Mouse (Mus musculus): ENCODE measurements at regions not wholly inside any gene's neighbourhood (a gene's known extent, or its start where the extent isn't known, plus 50 kb on each side); places are given as distances from the start of the nearest gene placed in this dataset.
A peak's percentile ranks its signal among the peaks of the same experiment; 100 is the strongest.

DNA sequence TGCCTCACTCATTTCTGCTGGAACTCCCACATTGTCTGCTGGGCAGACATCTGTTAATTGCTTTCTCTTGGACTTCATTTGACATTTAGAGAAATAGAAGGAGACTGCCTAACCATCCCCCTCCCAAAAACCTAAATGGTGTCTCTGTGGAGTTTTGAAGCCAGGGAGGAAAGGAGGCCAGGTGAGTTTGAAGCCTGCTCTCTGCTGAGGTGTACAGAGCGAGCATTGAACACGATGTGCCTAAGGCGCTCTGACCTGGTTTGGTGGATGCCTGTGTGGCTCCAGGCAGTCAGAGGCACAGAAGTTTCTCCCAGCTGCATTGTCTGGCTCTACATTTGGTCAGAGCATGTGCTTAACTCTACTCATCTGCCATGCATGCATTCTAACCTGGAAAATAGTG lies 302.6 kb upstream of the Camk1g start:
- DNase-seq = no peak

- DNase-seq = no peak
Measured at GRCm38 (mm10) chr1:193671816-193672254, 301.7 kb upstream of the Camk1g start.

DNA sequence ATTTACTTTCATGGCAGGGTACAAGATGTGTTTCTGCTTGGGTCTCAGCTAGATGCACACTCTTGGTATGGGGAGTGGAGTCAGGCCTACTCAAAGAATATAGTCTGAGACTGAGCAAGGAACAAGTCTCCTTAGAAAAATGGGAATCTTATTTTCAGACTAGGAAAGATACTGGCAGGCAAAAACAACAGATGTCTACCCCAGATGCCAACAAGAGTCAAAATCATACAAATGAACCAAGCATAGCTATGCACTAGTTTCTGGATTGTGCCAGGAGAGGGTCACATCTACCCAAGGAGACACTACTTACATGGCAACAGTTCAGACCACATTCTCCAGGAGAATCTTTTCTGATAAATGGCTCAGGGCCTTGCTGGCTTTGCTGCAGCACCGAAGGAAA lies 300.9 kb upstream of the Camk1g start:
- DNase-seq = no peak

GRCm38 (mm10) chr1:193670008-193670407 lies 299.9 kb upstream of the Camk1g start:
- DNase-seq = no peak

- DNase-seq = no peak
Measured at GRCm38 (mm10) chr1:193668841-193669240, 298.7 kb upstream of the Camk1g start.

DNA sequence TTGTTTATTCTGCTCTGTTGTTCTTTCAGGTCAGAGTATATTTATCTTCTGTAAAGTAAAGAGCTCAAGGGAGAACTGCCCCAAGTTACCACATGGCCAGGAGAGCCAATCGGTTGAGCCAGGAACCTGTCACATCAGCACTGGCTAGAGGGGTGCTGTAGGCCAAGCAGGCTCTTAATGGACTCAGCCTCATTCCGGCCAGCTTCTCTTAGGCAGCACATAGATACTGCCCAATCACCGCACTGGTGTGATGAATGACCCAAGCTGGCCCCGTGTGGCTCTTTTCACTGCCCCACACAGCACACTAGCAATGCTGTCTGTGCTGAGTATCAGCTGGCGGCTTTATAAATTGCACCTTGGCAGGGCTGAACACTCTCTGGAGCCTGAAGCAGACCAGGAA lies 295.8 kb upstream of the Camk1g start:
- no peak for DNase-seq

GRCm38 (mm10) chr1:193664569-193664968 lies 294.5 kb upstream of the Camk1g start:
- no peak for DNase-seq

DNA sequence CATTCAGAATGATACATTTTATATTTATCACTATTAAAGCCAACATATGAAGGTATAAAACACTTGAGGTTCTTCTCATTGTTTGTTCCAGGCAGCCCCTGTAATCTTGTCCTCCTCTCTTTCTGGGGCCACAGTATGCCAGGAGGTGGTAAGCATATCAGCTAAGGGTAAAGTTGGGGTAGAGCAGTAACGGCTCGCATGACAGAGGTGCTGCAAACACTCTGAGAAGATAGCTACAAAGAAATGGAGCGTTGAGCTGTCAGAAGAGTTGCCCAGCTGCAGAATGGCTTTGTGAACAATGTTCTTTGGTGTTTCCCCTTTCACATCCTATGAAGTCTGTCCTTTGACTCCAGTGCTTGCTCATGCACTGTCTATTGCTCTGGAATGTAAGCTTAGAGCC lies 293.5 kb upstream of the Camk1g start:
- no peak for DNase-seq

GRCm38 (mm10) chr1:193662166-193662890 lies 292.2 kb upstream of the Camk1g start:
- no peak for DNase-seq

DNA sequence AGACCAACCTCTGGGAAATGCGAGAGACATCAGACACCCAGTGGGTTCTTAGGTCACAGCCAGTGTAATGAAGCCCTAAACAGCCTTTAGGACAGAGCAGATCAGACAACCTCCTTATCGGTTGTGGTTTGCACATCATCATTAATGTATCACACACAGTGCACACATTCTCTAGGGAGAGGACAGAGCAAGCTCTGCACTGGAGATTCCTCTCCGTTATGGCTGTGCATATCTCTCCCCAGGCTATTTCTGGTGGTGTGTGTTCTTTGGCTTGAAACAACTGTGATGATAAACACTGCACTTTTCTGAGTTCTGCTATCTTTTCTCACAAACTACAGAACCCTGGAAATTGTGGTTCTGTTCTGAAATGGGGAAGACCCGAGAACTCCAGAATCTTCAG lies 291.3 kb upstream of the Camk1g start:
- no peak for DNase-seq

DNA sequence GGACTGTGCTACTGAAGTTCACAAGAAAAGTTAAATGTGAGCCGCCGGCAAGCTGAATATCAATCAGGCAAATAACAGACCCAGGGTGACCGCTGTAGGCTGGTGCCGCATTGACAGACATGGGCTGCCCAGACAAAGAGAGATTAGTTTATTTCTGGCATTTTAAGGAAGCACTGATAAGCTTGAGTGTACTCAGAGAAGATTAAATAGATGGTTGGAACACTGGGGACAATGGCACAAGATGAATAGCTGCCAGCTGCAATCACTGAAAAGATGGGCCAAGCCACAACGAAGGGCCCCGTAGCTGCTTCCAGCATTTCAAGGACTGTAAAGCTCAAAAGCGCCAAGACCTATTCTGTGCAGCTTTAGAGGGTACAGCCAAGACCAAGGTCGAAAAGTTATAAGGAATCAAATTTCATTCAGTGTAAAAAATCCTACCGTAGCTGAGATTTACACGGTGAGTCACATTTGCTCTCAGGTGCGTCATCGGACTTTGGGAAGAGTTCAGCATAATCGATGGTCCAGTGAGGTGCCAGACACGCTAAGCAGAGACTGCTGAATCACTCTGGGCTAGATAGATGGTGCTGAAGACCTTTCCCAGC lies 285.1 kb upstream of the Camk1g start:
- DNase-seq = no peak

DNA sequence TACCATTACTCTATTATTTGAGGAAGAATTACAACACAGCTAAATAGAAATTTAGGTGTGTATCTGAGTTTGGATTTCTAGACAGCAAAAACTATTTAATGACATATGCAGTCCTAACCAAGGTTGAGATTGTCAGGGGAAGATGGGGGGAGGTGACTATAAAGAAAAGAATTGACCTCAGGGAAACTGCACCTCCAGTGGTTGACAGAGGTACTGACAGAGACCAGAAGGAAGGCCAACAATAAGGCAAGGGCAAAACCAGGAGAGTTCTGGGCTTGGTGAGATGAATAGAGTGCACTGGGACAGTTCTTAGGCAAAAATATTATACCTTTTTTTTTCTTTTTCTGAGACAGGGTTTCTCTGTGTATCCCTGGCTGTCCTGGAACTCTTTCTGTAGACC lies 280.2 kb upstream of the Camk1g start:
- DNase-seq = peak; percentile 35

DNA sequence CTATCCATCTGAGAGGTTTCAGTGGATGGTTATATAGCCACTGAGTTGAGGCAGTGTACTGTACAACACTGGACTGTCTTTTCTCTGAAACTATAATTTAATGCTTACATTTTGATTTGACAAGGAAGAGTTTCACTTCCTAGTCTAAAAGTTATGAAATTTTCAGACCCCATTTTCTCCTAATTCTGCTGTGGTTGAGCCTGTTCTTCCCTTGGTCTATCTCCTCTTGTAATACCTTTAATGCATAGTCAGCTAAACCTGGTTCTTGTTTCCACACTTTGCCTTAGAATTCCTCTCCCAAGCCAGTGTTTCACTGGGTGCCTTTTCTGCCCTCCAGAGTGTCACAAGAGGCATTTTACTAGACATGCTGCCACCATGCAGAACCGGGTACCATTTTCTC lies 279.3 kb upstream of the Camk1g start:
- DNase-seq = no peak

- no peak for DNase-seq
Measured at GRCm38 (mm10) chr1:193647371-193648270, 277.5 kb upstream of the Camk1g start.

GRCm38 (mm10) chr1:193644506-193644905 lies 274.4 kb upstream of the Camk1g start:
- DNase-seq = no peak

- DNase-seq = no peak
Measured at GRCm38 (mm10) chr1:193636451-193636850, 266.4 kb upstream of the Camk1g start.

DNA sequence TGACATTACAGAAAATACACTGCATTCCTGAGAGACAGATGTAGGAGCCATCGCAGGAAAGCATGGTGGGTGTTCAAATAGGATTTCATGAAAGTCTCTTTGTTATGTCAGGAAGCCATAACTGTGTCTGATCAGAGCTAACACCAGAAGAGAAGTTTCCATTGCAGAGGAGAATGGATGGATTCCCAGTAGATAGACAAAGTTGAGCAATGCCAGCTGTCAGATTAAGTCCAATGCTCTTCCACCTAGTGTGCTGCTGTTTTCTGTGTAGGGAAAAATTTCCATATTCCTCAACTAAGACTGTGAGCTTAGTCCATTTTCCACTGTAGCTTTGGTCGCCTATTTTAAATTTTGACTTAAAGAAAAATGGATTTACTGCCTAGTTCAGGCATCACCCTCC lies 262.0 kb upstream of the Camk1g start:
- DNase-seq = no peak

- no peak for DNase-seq
Measured at GRCm38 (mm10) chr1:193629887-193630286, 259.8 kb upstream of the Camk1g start.

GRCm38 (mm10) chr1:193626924-193627849 lies 257.1 kb upstream of the Camk1g start:
- DNase-seq = no peak

DNA sequence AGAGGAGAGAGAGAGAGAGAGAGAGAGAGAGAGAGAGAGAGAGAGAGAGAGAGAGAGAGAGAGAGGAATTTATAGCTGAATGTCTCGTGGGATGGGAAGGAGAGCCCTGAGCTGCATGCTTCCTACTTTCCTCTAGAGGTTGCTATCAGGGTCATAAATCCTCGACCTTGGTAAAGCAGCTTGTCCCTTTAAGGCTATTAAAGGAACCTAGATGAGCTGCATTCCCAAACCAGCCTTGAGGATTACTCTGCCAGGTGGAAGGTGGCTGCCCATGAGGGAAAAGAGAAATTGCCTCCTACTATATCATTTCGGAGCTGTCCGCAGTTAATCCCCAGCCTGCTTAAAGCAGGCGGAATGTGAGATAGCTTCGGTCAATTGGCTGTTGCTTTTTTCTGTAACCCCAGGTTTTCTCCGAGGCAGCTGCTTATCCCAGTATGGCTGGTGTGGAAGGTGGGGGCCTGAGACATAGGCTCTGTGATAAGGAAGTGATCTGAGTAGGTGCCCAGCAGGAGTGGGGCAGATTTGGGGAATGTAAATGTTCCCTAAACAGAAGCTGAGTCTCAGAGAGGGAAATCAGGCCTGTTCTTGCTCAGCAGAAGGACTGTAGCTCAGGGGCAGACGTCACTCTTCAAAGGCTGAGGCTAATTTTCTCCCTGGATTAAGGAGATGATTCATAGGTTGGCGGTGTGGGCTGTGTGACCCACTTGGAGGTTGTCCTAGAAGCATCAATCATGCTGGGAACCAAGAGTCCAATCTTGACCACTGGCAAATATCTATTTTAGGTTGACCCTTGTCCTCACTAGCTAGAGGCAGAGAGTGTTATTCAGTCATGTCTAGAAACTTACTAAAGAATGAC lies 255.2 kb upstream of the Camk1g start:
- DNase-seq = no peak

DNA sequence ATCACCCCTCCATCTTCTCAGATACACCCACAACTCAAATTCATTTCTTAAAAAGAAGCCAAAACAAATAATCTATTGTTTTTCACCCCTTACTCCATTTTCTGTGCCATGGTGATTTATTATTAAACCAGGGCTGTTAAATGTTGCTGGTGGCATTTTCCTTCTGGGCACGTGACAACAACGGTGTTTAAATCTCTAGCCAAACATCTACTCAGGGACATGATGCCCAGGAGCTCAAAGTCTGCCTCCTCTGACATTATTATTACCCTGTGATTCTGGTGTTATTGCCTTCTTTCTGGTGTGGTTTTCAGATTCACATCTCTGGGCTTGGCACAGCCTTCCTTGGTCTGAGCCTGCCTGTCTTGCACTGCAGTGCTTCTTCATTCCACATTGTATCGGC lies 253.5 kb upstream of the Camk1g start:
- no peak for DNase-seq

DNA sequence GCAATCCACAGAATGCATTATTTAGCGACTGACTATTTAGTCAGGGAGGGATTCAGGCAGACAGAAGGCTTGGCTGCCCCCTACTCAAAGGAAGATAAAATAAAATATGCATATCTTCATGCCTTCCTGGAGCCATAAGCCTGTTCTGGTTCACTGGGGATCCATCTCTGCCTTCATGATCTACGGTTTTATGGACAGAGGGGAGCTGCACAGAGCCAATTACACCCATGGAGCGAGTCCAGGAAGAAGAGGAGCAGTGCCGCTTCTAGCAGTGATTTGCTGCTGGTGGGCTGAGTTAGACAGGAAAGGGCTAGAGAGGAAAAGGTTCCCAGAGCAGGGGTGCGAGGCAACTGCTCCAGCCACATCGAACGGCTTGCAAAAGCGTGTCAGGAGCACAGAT lies 248.2 kb upstream of the Camk1g start:
- DNase-seq = peak; percentile 15

Data from thymus, postnatal 4 days (tissue).